Mouse (Mus musculus): Measurements from ENCODE around the gene Hspa2. TPM values are rescaled to one million over a fixed set of nuclear protein-coding genes. Genes with fewer than 3 reads are reported as not detected.

Gene Hspa2
- polyA plus RNA-seq (2016; fragmentation: Nextera tagmentation; extraction: Ambion mirVana): 5.4 and 5.9 TPM in 2 replicates

DNA sequence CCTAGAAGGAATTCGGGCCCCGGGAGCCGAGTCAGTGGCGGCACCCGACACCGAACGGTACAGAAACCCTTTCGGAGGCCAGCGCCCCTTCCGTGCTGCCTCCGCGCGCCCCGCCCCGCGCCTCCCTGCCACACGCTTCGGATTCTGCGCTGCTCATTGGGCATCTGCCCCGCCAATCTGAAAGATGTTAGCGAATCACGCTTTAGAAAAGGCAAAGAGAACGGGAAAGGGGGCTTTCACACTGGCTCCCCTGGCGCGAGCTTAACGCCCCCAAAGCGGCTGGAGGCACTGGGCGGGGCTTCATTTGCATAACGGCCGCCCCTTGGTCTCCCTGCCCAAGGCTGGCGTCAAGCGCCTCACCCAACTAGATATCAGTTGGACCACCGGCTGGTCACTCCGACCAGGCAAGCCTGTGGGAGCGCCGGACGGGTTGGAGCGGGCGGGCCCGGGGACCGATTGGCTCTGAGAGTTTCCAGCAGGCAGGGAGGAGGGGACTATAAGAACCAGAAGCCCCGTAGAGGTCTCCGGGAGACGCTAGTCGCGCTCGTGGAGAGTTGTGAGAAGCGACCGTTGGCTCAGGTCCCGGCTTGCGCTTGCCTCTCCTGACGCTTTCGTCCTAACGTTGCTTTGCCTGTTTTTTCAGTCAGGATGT is at the start of gene Hspa2:
Gene Hspa2, plus strand, starts transcription at position 291 of the 652 bp plus-strand sequence.
- WGBS: under 1% methylated on average over 54 of the region's 54 CpGs
- Histone ChIP-seq H3K27ac (replicated peaks) (peak within 1 kb of the TSS; percentile 91), H3K27me3 (replicated peaks; ENCODE audit: low read depth, poor library complexity, severe bottlenecking) (peaks cover 59% of the 10 kb centered on the region)

DNA sequence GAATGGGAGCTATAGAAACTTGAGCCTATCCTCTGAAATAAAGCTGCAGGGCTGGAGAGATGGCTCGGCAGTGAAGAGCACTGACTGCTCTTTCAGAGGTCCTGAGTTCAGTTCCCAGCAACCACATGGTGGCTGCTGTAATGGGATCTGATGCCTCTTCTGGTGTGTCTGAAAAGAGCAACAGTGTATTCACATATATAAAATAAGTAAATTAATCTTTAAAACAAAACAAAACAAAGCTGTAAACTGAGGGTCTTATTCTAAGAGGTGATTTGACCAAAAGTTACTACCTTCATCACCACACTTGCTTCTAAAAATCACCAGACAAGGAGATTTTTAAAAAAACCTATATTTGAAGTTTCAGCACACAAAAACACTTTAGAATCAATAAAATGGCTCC is 43.1 kb upstream of the Hspa2 start:
- Histone ChIP-seq H3K9me3 (no peaks in the 10 kb centered on the region), H3K4me1 (peaks cover 2% of the 10 kb centered on the region; the same call in 1 of the 2 replicates), H3K27me3 (replicated peaks; ENCODE audit: low read depth, poor library complexity, severe bottlenecking) (no peaks in the 10 kb centered on the region), H3K4me3 (no peak overlapping the region), H3K36me3 (replicated peaks) (peaks cover 28% of the 10 kb centered on the region), H3K27ac (replicated peaks) (no peak overlapping the region)
- 61% methylated on average over 1 of the region's 1 CpGs for WGBS
- DNase-seq (ENCODE audit: low spot score): no peak

More for the DNA sequence above, at the start of gene Hspa2:
- no peaks in the 10 kb centered on the region for H3K36me3 ChIP-seq (replicated peaks)
- peak within 1 kb of the TSS; percentile 78 for H3K4me3 ChIP-seq
- H3K9me3 ChIP-seq: no peaks in the 10 kb centered on the region
- H3K4me1 ChIP-seq: peaks cover 33% of the 10 kb centered on the region
- peak; percentile 99 for DNase-seq (ENCODE audit: low spot score)

DNA sequence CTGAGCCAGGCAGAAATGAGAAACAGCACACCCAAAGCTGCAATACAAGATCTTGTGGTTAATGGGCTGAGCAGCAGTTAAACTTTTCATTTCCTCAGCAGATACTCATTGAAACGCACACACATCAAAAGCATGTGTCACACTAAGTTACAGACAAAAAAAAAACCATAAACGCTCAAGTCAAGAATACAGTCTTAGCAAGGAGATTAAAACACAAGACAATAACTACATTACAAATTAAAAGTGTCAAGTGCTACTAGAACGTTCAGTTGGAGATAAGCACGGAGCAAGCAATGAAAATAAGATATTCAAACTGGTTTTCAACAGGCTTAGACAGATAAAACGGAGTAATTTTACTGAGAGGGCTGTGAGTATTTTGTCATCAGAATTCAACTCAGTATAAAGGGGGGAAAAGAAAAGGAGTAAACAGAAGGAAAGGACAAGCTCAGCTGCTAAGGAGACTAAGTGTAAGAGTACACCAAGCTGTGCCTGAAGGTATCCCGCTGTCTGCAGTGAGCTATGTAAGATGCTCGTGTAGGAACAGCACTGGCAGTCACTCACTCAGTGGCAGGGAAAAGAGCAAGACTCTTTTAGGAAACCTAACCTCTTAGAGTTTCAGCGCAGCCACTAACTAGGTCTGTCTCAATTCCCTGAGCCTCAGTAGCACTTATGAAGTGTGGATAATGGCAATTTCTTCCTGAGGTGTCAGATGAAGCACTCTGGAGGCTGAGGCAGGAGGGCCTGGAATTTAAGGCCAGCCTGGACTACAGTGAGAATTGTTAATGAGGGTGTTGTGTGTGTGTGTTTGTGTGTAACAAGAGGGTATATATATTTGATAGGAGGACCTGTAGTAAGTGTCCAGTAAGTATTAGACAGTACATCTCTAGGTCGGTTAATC is 42.3 kb upstream of the Hspa2 start:
- H3K9me3 ChIP-seq: no peaks in the 10 kb centered on the region
- peaks cover 27% of the 10 kb centered on the region for H3K36me3 ChIP-seq (replicated peaks)
- no peaks in the 10 kb centered on the region for H3K27me3 ChIP-seq (replicated peaks; ENCODE audit: low read depth, poor library complexity, severe bottlenecking)
- no peak for DNase-seq (ENCODE audit: low spot score)
- H3K4me3 ChIP-seq: no peak overlapping the region
- H3K4me1 ChIP-seq: peaks cover 6% of the 10 kb centered on the region; the same call in 1 of the 2 replicates
- 75% methylated on average over 9 of the region's 9 CpGs for WGBS
- H3K27ac ChIP-seq (replicated peaks): no peak overlapping the region

GRCm38 (mm10) chr12:76362303-76362676 is 41.7 kb upstream of the Hspa2 start:
- H3K27me3 ChIP-seq (replicated peaks; ENCODE audit: low read depth, poor library complexity, severe bottlenecking): no peaks in the 10 kb centered on the region
- H3K36me3 ChIP-seq (replicated peaks): peaks cover 21% of the 10 kb centered on the region
- DNase-seq (ENCODE audit: low spot score): no peak
- H3K27ac ChIP-seq (replicated peaks): no peak overlapping the region
- no peaks in the 10 kb centered on the region for H3K9me3 ChIP-seq
- peaks cover 11% of the 10 kb centered on the region for H3K4me1 ChIP-seq
- H3K4me3 ChIP-seq: no peak overlapping the region
- WGBS: 84% methylated on average over 9 of the region's 9 CpGs

GRCm38 (mm10) chr12:76366276-76366675 is 37.7 kb upstream of the Hspa2 start:
- no peak overlapping the region for H3K4me3 ChIP-seq
- DNase-seq (ENCODE audit: low spot score): no peak
- H3K9me3 ChIP-seq: no peaks in the 10 kb centered on the region
- 86% methylated on average over 3 of the region's 3 CpGs for WGBS
- peaks cover 30% of the 10 kb centered on the region for H3K4me1 ChIP-seq
- no peak overlapping the region for H3K27ac ChIP-seq (replicated peaks)
- peaks cover 15% of the 10 kb centered on the region; the same call in 1 of the 2 replicates for H3K36me3 ChIP-seq (replicated peaks)
- no peaks in the 10 kb centered on the region for H3K27me3 ChIP-seq (replicated peaks; ENCODE audit: low read depth, poor library complexity, severe bottlenecking)

DNA sequence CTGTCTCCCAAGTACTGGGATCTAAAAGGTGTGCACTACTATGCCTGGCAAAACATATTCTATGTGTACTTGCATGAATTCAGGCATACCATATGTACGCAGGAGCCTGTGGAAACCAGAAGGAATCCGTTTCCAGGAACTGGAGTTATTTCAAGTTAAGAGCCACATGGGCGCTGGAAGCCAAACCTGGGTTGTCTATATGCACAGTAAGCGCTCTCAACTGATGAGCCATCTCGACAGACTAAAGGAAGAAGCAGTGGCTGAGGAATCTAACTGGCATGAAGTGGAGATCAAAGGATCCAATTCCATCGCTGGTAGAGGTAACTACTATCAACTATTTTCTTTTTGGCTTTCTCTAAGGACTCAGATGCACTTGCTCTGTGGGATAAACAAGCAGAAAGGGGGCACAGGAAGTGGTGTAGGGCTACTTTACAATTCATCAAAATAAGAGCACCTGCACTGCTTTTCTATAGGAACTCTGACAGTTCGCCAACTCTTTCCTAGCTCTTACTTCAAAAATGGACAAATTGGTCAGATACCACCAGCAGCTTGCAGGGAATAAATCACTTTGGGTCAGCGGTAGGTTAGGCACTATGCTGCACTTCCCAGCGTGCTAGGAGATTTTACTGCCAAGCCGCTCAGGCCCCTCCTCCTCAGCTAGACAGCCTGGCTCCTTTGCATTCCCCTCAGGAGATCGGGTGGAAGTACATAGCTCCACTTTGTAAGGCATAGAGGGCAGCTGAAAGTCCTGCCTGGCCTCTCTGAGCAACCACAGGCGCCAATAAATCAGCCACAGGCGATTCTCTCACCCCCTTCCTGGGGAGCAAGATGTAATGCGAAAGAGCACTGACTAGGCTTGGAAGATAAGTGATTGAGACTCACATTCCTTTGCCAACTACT is 36.6 kb upstream of the Hspa2 start:
- Histone ChIP-seq H3K27me3 (replicated peaks; ENCODE audit: low read depth, poor library complexity, severe bottlenecking) (no peaks in the 10 kb centered on the region), H3K36me3 (replicated peaks) (peaks cover 13% of the 10 kb centered on the region; the same call in 1 of the 2 replicates), H3K9me3 (no peaks in the 10 kb centered on the region), H3K4me1 (peaks cover 41% of the 10 kb centered on the region), H3K4me3 (peak overlapping the region; percentile 90), H3K27ac (replicated peaks) (peak overlapping the region; percentile 54)
- WGBS: 29% methylated on average over 14 of the region's 14 CpGs
- DNase-seq (ENCODE audit: low spot score): peak; percentile 40

- Histone ChIP-seq H3K27ac (replicated peaks) (peak overlapping the region; percentile 100), H3K4me1 (peaks cover 49% of the 10 kb centered on the region), H3K4me3 (peak overlapping the region; percentile 90), H3K9me3 (no peaks in the 10 kb centered on the region), H3K27me3 (replicated peaks; ENCODE audit: low read depth, poor library complexity, severe bottlenecking) (no peaks in the 10 kb centered on the region), H3K36me3 (replicated peaks) (peaks cover 10% of the 10 kb centered on the region; the same call in 1 of the 2 replicates)
- no peak for DNase-seq (ENCODE audit: low spot score)
- 10% methylated on average over 9 of the region's 9 CpGs for WGBS
Observed at GRCm38 (mm10) chr12:76368201-76368789, 35.7 kb upstream of the Hspa2 start.

DNA sequence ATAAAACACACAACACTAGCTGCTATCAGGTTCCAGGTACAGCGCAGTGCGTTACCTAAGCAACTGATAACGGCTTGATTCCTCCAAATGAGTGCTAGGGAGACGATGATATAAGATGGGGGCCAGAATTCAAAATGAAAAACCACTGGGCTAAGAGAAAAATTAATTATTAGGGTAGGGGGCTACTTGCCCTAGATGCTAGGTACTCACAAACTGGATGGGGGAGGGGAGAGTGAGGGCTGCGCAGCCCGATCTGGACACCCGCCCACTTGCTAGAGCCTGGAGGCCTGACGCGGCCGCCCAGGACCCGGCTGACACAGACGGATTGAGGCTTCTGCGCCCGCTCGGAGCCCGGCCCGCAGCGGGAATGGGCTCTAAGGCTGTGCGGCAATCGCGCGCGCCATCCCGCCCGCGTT is 35.2 kb upstream of the Hspa2 start:
- Histone ChIP-seq H3K27ac (replicated peaks) (peak overlapping the region; percentile 100), H3K27me3 (replicated peaks; ENCODE audit: low read depth, poor library complexity, severe bottlenecking) (no peaks in the 10 kb centered on the region), H3K4me1 (peaks cover 49% of the 10 kb centered on the region), H3K9me3 (no peaks in the 10 kb centered on the region), H3K36me3 (replicated peaks) (peaks cover 7% of the 10 kb centered on the region; the same call in 1 of the 2 replicates), H3K4me3 (peak overlapping the region; percentile 90)
- under 1% methylated on average over 26 of the region's 26 CpGs for WGBS
- DNase-seq (ENCODE audit: low spot score): peak; percentile 75

- Histone ChIP-seq H3K4me3 (peak within 1 kb of the TSS; percentile 90), H3K27me3 (replicated peaks; ENCODE audit: low read depth, poor library complexity, severe bottlenecking) (no peaks in the 10 kb centered on the region), H3K9me3 (no peaks in the 10 kb centered on the region), H3K4me1 (peaks cover 55% of the 10 kb centered on the region), H3K27ac (replicated peaks) (peak within 1 kb of the TSS; percentile 100), H3K36me3 (replicated peaks) (peaks cover under 1% of the 10 kb centered on the region; the same call in 1 of the 2 replicates)
- 1% methylated on average over 92 of the region's 96 CpGs for WGBS
- peak; percentile 91 for DNase-seq (ENCODE audit: low spot score)
Observed at GRCm38 (mm10) chr12:76369206-76369977, 34.6 kb upstream of the Hspa2 start, which contains the start of gene Zbtb25. Gene Zbtb25, minus strand, starts transcription at chr12:76369602.

DNA sequence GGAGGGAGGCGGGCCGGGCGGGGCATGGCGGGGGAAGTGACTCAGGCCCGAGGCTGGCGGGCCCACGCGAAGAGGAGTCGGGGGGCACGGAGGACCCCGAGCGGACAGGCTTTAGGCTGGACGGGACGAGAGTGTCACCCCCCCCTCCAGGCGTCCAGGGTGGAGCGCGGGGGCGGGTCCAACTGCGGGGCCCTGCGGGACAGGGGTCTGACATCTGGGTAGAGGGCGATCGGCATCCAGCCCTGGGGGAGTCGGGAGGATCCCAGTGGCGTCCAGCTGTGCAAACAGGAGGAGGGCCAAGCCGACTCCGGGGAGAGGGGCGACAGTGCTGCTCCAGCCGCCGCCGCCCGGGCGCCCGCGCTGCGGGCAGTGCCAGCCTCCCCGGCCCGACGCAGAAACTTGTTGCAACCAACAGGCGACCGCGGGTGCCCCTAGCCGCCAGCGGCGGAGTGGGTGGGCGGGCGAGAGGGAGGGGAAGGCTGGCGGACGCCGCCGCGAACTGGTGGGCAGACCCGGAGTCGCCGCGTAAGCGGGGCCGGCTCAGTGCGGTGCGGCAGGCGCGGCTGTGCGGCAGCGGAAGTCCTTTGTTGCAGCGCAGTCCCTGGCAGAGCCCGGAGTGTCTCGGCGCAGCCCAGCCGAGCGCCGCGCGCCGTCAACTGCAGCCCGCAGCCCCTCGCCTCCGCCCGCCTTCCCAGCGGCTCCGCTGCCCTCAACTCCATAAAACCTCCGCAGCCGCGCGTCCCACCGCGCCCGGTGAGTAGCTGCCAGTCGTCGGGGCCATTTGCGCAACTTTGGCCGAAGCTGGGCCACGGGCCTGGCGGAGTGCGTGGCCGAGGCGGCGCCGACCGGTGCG is 33.8 kb upstream of the Hspa2 start, which contains the start of gene Zbtb1:
Gene Zbtb1, plus strand, starts transcription at position 289 of the 853 bp plus-strand sequence.
- Histone ChIP-seq H3K4me3 (peak within 1 kb of the TSS; percentile 90), H3K9me3 (no peaks in the 10 kb centered on the region), H3K27ac (replicated peaks) (peak within 1 kb of the TSS; percentile 100), H3K4me1 (peaks cover 59% of the 10 kb centered on the region), H3K27me3 (replicated peaks; ENCODE audit: low read depth, poor library complexity, severe bottlenecking) (no peaks in the 10 kb centered on the region), H3K36me3 (replicated peaks) (no peaks in the 10 kb centered on the region; the same call in 1 of the 2 replicates)
- DNase-seq (ENCODE audit: low spot score): peak; percentile 90
- under 1% methylated on average over 96 of the region's 99 CpGs for WGBS
